Mouse (Mus musculus): Measurements from ENCODE around the gene 1700102P08Rik.

GRCm38 (mm10) chr9:108451519-108452160, 59.0 kb downstream of the 1700102P08Rik start:
- TF ChIP-seq POLR2A (IDR thresholded peaks at IDR 0.05; ENCODE audit: borderline replicate concordance, low read depth, low read length) (no peak), CTCF (IDR thresholded peaks at IDR 0.05; ENCODE audit: low read depth, low read length) (no peak)

All from bone marrow macrophage, adult 2 months (primary cell).